Mouse (Mus musculus): ENCODE measurements around the gene Fads2. TPM values are rescaled to one million over a fixed set of nuclear protein-coding genes. Genes with fewer than 3 reads are reported as not detected.

Fads2 gene
- polyA plus RNA-seq, 1 experiment: 36.3 TPM

GRCm38 (mm10) chr19:10049533-10049932 is 52.0 kb downstream of the Fads2 start:
- Histone ChIP-seq H3K4me3 (ENCODE audit: control insufficient read depth, insufficient read depth, low read length) (no peak overlapping the region), H3K4me1 (replicated peaks; ENCODE audit: control insufficient read depth, insufficient read depth, low read length) (no peaks in the 10 kb centered on the region; the same call in 1 of the 2 replicates), H3K27ac (ENCODE audit: control insufficient read depth, insufficient read depth, low read length) (no peak overlapping the region), H3K27me3 (ENCODE audit: control insufficient read depth, insufficient read depth, low read length) (no peaks in the 10 kb centered on the region), H3K36me3 (ENCODE audit: control insufficient read depth, insufficient read depth, low read length) (no peaks in the 10 kb centered on the region)
- no peak for TF ChIP-seq POLR2A (IDR thresholded peaks at IDR 0.05; ENCODE audit: control insufficient read depth, extremely low read depth, insufficient read depth, low read length, poor library complexity)
- no peak for TF ChIP-seq CTCF (IDR thresholded peaks at IDR 0.05; ENCODE audit: borderline replicate concordance, control insufficient read depth, extremely low read depth, insufficient read depth, low read length, poor library complexity)
- DNase-seq: no peak

DNA sequence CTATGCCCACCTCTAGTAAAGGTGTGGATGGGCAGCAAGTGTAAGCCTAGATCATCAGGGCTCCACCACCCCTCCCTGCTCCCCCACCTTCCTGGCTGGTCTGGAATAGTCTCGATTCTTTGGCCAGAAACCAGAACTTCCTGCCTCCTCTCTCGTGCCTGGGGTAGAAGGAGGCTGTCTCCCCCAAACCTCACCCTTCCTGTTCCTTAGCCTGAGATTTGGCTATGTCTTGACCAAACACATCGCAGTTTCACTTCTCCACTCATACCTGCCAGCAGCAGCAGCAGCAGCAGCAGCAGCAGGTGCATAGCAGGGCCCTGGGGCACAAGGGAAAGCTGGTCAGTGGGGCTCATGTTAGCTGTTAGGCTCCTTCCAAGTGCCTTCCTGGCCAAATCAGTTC is 54.6 kb downstream of the Fads2 start:
- DNase-seq: no peak
- TF ChIP-seq POLR2A (IDR thresholded peaks at IDR 0.05; ENCODE audit: control insufficient read depth, extremely low read depth, insufficient read depth, low read length, poor library complexity) (no peak), CTCF (IDR thresholded peaks at IDR 0.05; ENCODE audit: borderline replicate concordance, control insufficient read depth, extremely low read depth, insufficient read depth, low read length, poor library complexity) (no peak)
- 1% methylated on average over 3 of the region's 3 CpGs for WGBS
- Histone ChIP-seq H3K4me1 (replicated peaks; ENCODE audit: control insufficient read depth, insufficient read depth, low read length) (peaks cover 5% of the 10 kb centered on the region; the same call in 1 of the 2 replicates), H3K27ac (ENCODE audit: control insufficient read depth, insufficient read depth, low read length) (no peak overlapping the region), H3K4me3 (ENCODE audit: control insufficient read depth, insufficient read depth, low read length) (no peak overlapping the region), H3K36me3 (ENCODE audit: control insufficient read depth, insufficient read depth, low read length) (no peaks in the 10 kb centered on the region), H3K27me3 (ENCODE audit: control insufficient read depth, insufficient read depth, low read length) (no peaks in the 10 kb centered on the region; the same call in 1 of the 2 replicates)

- Histone ChIP-seq H3K4me1 (replicated peaks; ENCODE audit: control insufficient read depth, insufficient read depth, low read length) (peaks cover 9% of the 10 kb centered on the region; the same call in 1 of the 2 replicates), H3K27ac (ENCODE audit: control insufficient read depth, insufficient read depth, low read length) (no peak overlapping the region), H3K27me3 (ENCODE audit: control insufficient read depth, insufficient read depth, low read length) (no peaks in the 10 kb centered on the region; the same call in 1 of the 2 replicates), H3K36me3 (ENCODE audit: control insufficient read depth, insufficient read depth, low read length) (no peaks in the 10 kb centered on the region), H3K4me3 (ENCODE audit: control insufficient read depth, insufficient read depth, low read length) (no peak overlapping the region)
- no peak for DNase-seq
- no peak for TF ChIP-seq POLR2A (IDR thresholded peaks at IDR 0.05; ENCODE audit: control insufficient read depth, extremely low read depth, insufficient read depth, low read length, poor library complexity)
- TF ChIP-seq CTCF (IDR thresholded peaks at IDR 0.05; ENCODE audit: borderline replicate concordance, control insufficient read depth, extremely low read depth, insufficient read depth, low read length, poor library complexity): no peak
- 72% methylated on average over 4 of the region's 4 CpGs for WGBS
These were observed 55.2 kb downstream of the Fads2 start for GRCm38 (mm10) chr19:10046346-10046745.

- peaks cover 9% of the 10 kb centered on the region; the same call in 1 of the 2 replicates for H3K4me1 ChIP-seq (replicated peaks; ENCODE audit: control insufficient read depth, insufficient read depth, low read length)
- H3K27ac ChIP-seq (ENCODE audit: control insufficient read depth, insufficient read depth, low read length): no peak overlapping the region
- no peak for TF ChIP-seq POLR2A (IDR thresholded peaks at IDR 0.05; ENCODE audit: control insufficient read depth, extremely low read depth, insufficient read depth, low read length, poor library complexity)
- no peak for TF ChIP-seq CTCF (IDR thresholded peaks at IDR 0.05; ENCODE audit: borderline replicate concordance, control insufficient read depth, extremely low read depth, insufficient read depth, low read length, poor library complexity)
- no peak overlapping the region for H3K4me3 ChIP-seq (ENCODE audit: control insufficient read depth, insufficient read depth, low read length)
- DNase-seq: no peak
- no peaks in the 10 kb centered on the region; the same call in 1 of the 2 replicates for H3K27me3 ChIP-seq (ENCODE audit: control insufficient read depth, insufficient read depth, low read length)
- WGBS: 79% methylated on average over 2 of the region's 2 CpGs
- H3K36me3 ChIP-seq (ENCODE audit: control insufficient read depth, insufficient read depth, low read length): no peaks in the 10 kb centered on the region
These were observed 55.8 kb downstream of the Fads2 start for GRCm38 (mm10) chr19:10045707-10046106.

DNA sequence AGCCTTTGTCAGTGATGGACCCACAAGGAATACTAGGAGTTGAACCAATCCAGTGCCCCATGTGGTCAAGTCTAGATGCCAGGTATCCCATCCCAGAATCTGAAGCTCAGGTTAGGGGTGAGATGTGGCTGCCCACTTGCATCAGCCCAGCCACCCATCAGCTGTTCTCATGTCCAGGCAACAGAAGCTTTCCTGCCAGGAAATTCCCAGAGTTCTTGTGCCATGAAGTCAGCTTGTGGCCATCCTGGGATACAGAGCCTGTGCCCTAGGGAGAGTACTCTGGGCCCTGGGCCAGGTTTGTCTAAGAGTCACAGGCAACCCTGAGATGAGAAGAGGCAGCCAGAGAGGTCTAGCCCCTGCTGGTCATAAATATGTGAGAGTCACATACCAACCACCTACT is 57.9 kb downstream of the Fads2 start:
- Histone ChIP-seq H3K4me1 (replicated peaks; ENCODE audit: control insufficient read depth, insufficient read depth, low read length) (peaks cover 9% of the 10 kb centered on the region; the same call in 1 of the 2 replicates), H3K36me3 (ENCODE audit: control insufficient read depth, insufficient read depth, low read length) (no peaks in the 10 kb centered on the region)
- no peak for DNase-seq

GRCm38 (mm10) chr19:10042816-10043215 is 58.7 kb downstream of the Fads2 start:
- H3K4me1 ChIP-seq (replicated peaks; ENCODE audit: control insufficient read depth, insufficient read depth, low read length): peaks cover 9% of the 10 kb centered on the region; the same call in 1 of the 2 replicates
- no peaks in the 10 kb centered on the region for H3K36me3 ChIP-seq (ENCODE audit: control insufficient read depth, insufficient read depth, low read length)

More for the DNA sequence above, 57.9 kb downstream of the Fads2 start:
- no peak overlapping the region for H3K27ac ChIP-seq (ENCODE audit: control insufficient read depth, insufficient read depth, low read length)
- H3K4me3 ChIP-seq (ENCODE audit: control insufficient read depth, insufficient read depth, low read length): no peak overlapping the region
- H3K27me3 ChIP-seq (ENCODE audit: control insufficient read depth, insufficient read depth, low read length): no peaks in the 10 kb centered on the region; the same call in 1 of the 2 replicates
- TF ChIP-seq CTCF (IDR thresholded peaks at IDR 0.05; ENCODE audit: borderline replicate concordance, control insufficient read depth, extremely low read depth, insufficient read depth, low read length, poor library complexity) (no peak), POLR2A (IDR thresholded peaks at IDR 0.05; ENCODE audit: control insufficient read depth, extremely low read depth, insufficient read depth, low read length, poor library complexity) (no peak)

DNA sequence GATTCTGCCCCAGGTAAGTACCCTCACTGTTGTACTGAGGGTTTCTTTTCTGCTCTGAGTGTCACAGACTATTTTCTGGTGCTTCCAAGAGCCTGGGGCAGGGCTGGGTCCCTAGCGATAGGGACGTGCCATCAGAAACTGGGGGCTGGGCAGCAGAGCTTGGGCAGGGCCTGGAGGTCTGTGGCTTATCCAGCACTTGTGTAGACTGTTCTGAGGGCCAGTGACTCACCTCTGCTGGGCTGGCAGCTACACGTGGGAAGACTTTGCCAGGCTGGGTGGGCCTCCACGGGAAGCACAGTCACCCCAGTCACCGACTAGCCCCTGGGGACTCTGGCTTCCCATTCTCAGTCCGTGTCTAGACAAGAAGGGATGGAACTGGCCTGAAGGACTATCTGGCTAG is 59.3 kb downstream of the Fads2 start:
- Histone ChIP-seq H3K36me3 (ENCODE audit: control insufficient read depth, insufficient read depth, low read length) (no peaks in the 10 kb centered on the region), H3K27me3 (ENCODE audit: control insufficient read depth, insufficient read depth, low read length) (no peaks in the 10 kb centered on the region; the same call in 1 of the 2 replicates), H3K4me3 (ENCODE audit: control insufficient read depth, insufficient read depth, low read length) (no peak overlapping the region), H3K4me1 (replicated peaks; ENCODE audit: control insufficient read depth, insufficient read depth, low read length) (peaks cover 9% of the 10 kb centered on the region; the same call in 1 of the 2 replicates), H3K27ac (ENCODE audit: control insufficient read depth, insufficient read depth, low read length) (no peak overlapping the region)
- TF ChIP-seq CTCF (IDR thresholded peaks at IDR 0.05; ENCODE audit: borderline replicate concordance, control insufficient read depth, extremely low read depth, insufficient read depth, low read length, poor library complexity) (no peak), POLR2A (IDR thresholded peaks at IDR 0.05; ENCODE audit: control insufficient read depth, extremely low read depth, insufficient read depth, low read length, poor library complexity) (no peak)
- WGBS: 49% methylated on average over 6 of the region's 6 CpGs
- no peak for DNase-seq

More at GRCm38 (mm10) chr19:10042816-10043215, 58.7 kb downstream of the Fads2 start:
- H3K4me3 ChIP-seq (ENCODE audit: control insufficient read depth, insufficient read depth, low read length): no peak overlapping the region
- no peak for TF ChIP-seq POLR2A (IDR thresholded peaks at IDR 0.05; ENCODE audit: control insufficient read depth, extremely low read depth, insufficient read depth, low read length, poor library complexity)
- TF ChIP-seq CTCF (IDR thresholded peaks at IDR 0.05; ENCODE audit: borderline replicate concordance, control insufficient read depth, extremely low read depth, insufficient read depth, low read length, poor library complexity): no peak
- H3K27me3 ChIP-seq (ENCODE audit: control insufficient read depth, insufficient read depth, low read length): no peaks in the 10 kb centered on the region; the same call in 1 of the 2 replicates
- WGBS: 92% methylated on average over 4 of the region's 4 CpGs
- H3K27ac ChIP-seq (ENCODE audit: control insufficient read depth, insufficient read depth, low read length): no peak overlapping the region
- no peak for DNase-seq
